Mouse (Mus musculus): Measurements from ENCODE around the gene E330014E10Rik. TPM values are rescaled to one million over a fixed set of nuclear protein-coding genes. Genes with fewer than 3 reads are reported as not detected.
"Not testable (repeated sequence)": the region's sequence is repeated elsewhere in the genome, so short reads cannot be mapped to it uniquely, and the experiment has no call there.

The E330014E10Rik gene
- not detected in 2 replicates for polyA plus RNA-seq (2016; fragmentation: Nextera tagmentation; extraction: Ambion mirVana)

GRCm38 (mm10) chr5:95775690-95776089, at the start of gene E330014E10Rik:
Gene E330014E10Rik, plus strand, starts transcription at chr5:95775990.
- not testable (repeated sequence) for H3K9me3 ChIP-seq; H3K4me1 ChIP-seq (replicated peaks); H3K9ac ChIP-seq (replicated peaks); ATAC-seq (ENCODE audit: insufficient number of reproducible peaks, insufficient read depth, low FRiP score, low TSS enrichment, low read depth); H3K27ac ChIP-seq; H3K36me3 ChIP-seq; H3K4me3 ChIP-seq (replicated peaks); H3K27me3 ChIP-seq; H3K4me2 ChIP-seq
- no CpG with 5 or more reads among the region's 2 CpGs for WGBS

GRCm38 (mm10) chr5:95736073-95736472, 39.7 kb upstream of the E330014E10Rik start, which contains the start of gene Gm7978:
Gene Gm7978, minus strand, starts transcription at chr5:95736173.
- H3K4me3 ChIP-seq (replicated peaks); H3K27ac ChIP-seq; H3K4me2 ChIP-seq; H3K9ac ChIP-seq (replicated peaks); H3K27me3 ChIP-seq; H3K36me3 ChIP-seq; ATAC-seq (ENCODE audit: insufficient number of reproducible peaks, insufficient read depth, low FRiP score, low TSS enrichment, low read depth); H3K9me3 ChIP-seq; H3K4me1 ChIP-seq (replicated peaks): not testable (repeated sequence)
- WGBS: no CpG with 5 or more reads among the region's 1 CpGs

- H3K9ac ChIP-seq (replicated peaks); ATAC-seq (ENCODE audit: insufficient number of reproducible peaks, insufficient read depth, low FRiP score, low TSS enrichment, low read depth); H3K27ac ChIP-seq; H3K4me3 ChIP-seq (replicated peaks); H3K4me1 ChIP-seq (replicated peaks); H3K9me3 ChIP-seq; H3K4me2 ChIP-seq; H3K36me3 ChIP-seq; H3K27me3 ChIP-seq: not testable (repeated sequence)
- no CpG with 5 or more reads among the region's 3 CpGs for WGBS
Measured at GRCm38 (mm10) chr5:95741714-95742113, 34.1 kb upstream of the E330014E10Rik start, which contains the start of gene Gm7982. Gene Gm7982, plus strand, starts transcription at chr5:95742014.

GRCm38 (mm10) chr5:95810841-95811240, 35.1 kb downstream of the E330014E10Rik start:
- not testable (repeated sequence) for H3K4me3 ChIP-seq (replicated peaks); H3K27ac ChIP-seq; H3K9ac ChIP-seq (replicated peaks); H3K4me1 ChIP-seq (replicated peaks); H3K27me3 ChIP-seq; H3K9me3 ChIP-seq; H3K36me3 ChIP-seq; ATAC-seq (ENCODE audit: insufficient number of reproducible peaks, insufficient read depth, low FRiP score, low TSS enrichment, low read depth); H3K4me2 ChIP-seq
- 59% methylated on average over 2 of the region's 2 CpGs for WGBS

- no peak overlapping the region for H3K9ac ChIP-seq (replicated peaks)
- WGBS: 76% methylated on average over 4 of the region's 4 CpGs
- H3K27ac ChIP-seq: no peak overlapping the region
- H3K4me3 ChIP-seq (replicated peaks): no peak overlapping the region
- H3K27me3 ChIP-seq: no peaks in the 10 kb centered on the region
- no peak for ATAC-seq (ENCODE audit: insufficient number of reproducible peaks, insufficient read depth, low FRiP score, low TSS enrichment, low read depth)
- no peaks in the 10 kb centered on the region for H3K36me3 ChIP-seq
- no peak overlapping the region for H3K4me2 ChIP-seq
- no peaks in the 10 kb centered on the region for H3K9me3 ChIP-seq
- no peaks in the 10 kb centered on the region for H3K4me1 ChIP-seq (replicated peaks)
Measured at GRCm38 (mm10) chr5:95836580-95836979, 60.8 kb downstream of the E330014E10Rik start.

GRCm38 (mm10) chr5:95854030-95854429, 78.2 kb downstream of the E330014E10Rik start:
- no peak for ATAC-seq (ENCODE audit: insufficient number of reproducible peaks, insufficient read depth, low FRiP score, low TSS enrichment, low read depth)
- Histone ChIP-seq H3K4me3 (replicated peaks) (no peak overlapping the region), H3K9ac (replicated peaks) (no peak overlapping the region), H3K9me3 (no peaks in the 10 kb centered on the region), H3K4me2 (no peak overlapping the region), H3K4me1 (replicated peaks) (no peaks in the 10 kb centered on the region), H3K27me3 (no peaks in the 10 kb centered on the region), H3K27ac (no peak overlapping the region), H3K36me3 (no peaks in the 10 kb centered on the region)
- WGBS: 84% methylated on average over 3 of the region's 3 CpGs

Other genes with a start within 250 kb of the E330014E10Rik start
- gene Gm7971, start 181.1 kb upstream of the E330014E10Rik start, polyA plus RNA-seq (2016; fragmentation: Nextera tagmentation; extraction: Ambion mirVana): not detected in 2 replicates
- gene Gm7978, start 39.8 kb upstream of the E330014E10Rik start, polyA plus RNA-seq (2016; fragmentation: Nextera tagmentation; extraction: Ambion mirVana): not detected in 2 replicates
- not detected in 2 replicates for gene Gm7982, start 34.0 kb upstream of the E330014E10Rik start, polyA plus RNA-seq (2016; fragmentation: Nextera tagmentation; extraction: Ambion mirVana)
- 0.60 and 1.2 TPM in 2 replicates for gene Cxcl13, start 181.0 kb downstream of the E330014E10Rik start, polyA plus RNA-seq (2016; fragmentation: Nextera tagmentation; extraction: Ambion mirVana)